In the genomic region with DNA sequence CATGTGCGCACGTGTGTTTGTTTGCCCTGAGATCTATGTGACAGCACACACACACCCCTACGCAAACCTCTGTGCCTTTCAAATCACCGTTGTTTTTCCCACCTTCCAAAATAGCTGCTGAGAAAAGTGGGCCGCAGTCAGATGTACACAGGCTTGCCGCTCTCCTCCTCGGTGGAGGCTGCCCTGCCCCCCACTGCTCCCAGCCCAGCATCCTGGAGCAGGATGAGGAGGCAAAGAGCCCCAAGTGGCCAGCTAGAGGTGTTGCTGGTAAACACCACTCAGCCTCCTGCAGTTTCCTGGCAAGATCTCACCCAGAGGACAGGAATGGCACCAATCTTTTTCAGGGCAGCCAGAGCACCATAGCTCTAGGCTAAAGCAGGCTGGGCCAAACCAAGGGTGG, we compare ENCODE assay signal across 10 mouse cellular contexts. TPM values are rescaled to one million over a fixed set of nuclear protein-coding genes. Genes with fewer than 3 reads are reported as not detected.
A peak's percentile ranks its signal among the peaks of the same experiment; 100 is the strongest.
DNase-seq lines count a peak whose midpoint lies in the region; ATAC-seq and TF ChIP-seq lines count a peak whose summit lies in the region.
"Had no signal": no experiment of that assay in that cellular context is flagged by ENCODE, and none has a peak within 500 bp of the region (broad histone marks: within the 10 kb centered on the region; RNA-seq: fewer than 3 reads in every experiment).

No protein-coding gene starts in this region.

- peak; percentile 88 for ATAC-seq in forebrain, postnatal 0 days
- ATAC-seq in CD4-positive, CD25-positive, alpha-beta regulatory T cell, adult 4 months: no peak

- no peak overlapping the region for H3K27ac ChIP-seq in testis, adult 2 months (ENCODE audit: control insufficient read depth, insufficient read depth, low read depth, low read length)
- H3K27ac ChIP-seq in forebrain, postnatal 0 days (ENCODE audit: low read depth, low read length): no peak overlapping the region
- H3K27ac ChIP-seq: embryonic facial prominence, embryonic 12.5 days; limb, embryonic 15.5 days had no signal

- no peak overlapping the region for H3K4me2 ChIP-seq in forebrain, postnatal 0 days (ENCODE audit: low read depth)
- H3K4me2 ChIP-seq: embryonic facial prominence, embryonic 12.5 days; limb, embryonic 15.5 days had no signal

- no peak overlapping the region for H3K4me3 ChIP-seq in testis, adult 2 months (ENCODE audit: control insufficient read depth, low read depth, low read length)
- no peak overlapping the region for H3K4me3 ChIP-seq in forebrain, postnatal 0 days (ENCODE audit: low read depth, low read length)
- H3K4me3 ChIP-seq: embryonic facial prominence, embryonic 12.5 days; limb, embryonic 15.5 days had no signal

- peaks cover 16% of the 10 kb centered on the region for H3K4me1 ChIP-seq in testis, adult 2 months (ENCODE audit: control insufficient read depth, insufficient read depth, low read length)
- no peaks in the 10 kb centered on the region for H3K4me1 ChIP-seq in forebrain, postnatal 0 days (ENCODE audit: insufficient read depth)

- no peaks in the 10 kb centered on the region; the same call in 1 of the 2 replicates for H3K27me3 ChIP-seq in testis, adult 2 months (ENCODE audit: control insufficient read depth, insufficient read depth, low read length)
- no peaks in the 10 kb centered on the region for H3K27me3 ChIP-seq in forebrain, postnatal 0 days (ENCODE audit: insufficient read depth, low read length)
- H3K27me3 ChIP-seq: embryonic facial prominence, embryonic 12.5 days had no signal

- no peak for TF ChIP-seq POLR2A in testis, adult 2 months (IDR thresholded peaks at IDR 0.05; ENCODE audit: control insufficient read depth, low read depth, low read length)

- peak; percentile 24; the same call in 1 of the 2 replicates for TF ChIP-seq CTCF in testis, adult 2 months (IDR thresholded peaks at IDR 0.05; ENCODE audit: control insufficient read depth, insufficient read depth, insufficient replicate concordance, low read depth, low read length)
- TF ChIP-seq CTCF in forebrain, postnatal 0 days (IDR thresholded peaks at IDR 0.05; ENCODE audit: low read depth): peak; percentile 66

- intact Hi-C loops in left cerebral cortex, postnatal 10 days (cut with DNase I): no loop called here

- H3K9ac ChIP-seq in forebrain, postnatal 0 days: no peak overlapping the region
- H3K9ac ChIP-seq: embryonic facial prominence, embryonic 12.5 days; limb, embryonic 15.5 days had no signal

- 27% methylated on average over 7 of the region's 7 CpGs for WGBS in forebrain, postnatal 0 days

- no peaks in the 10 kb centered on the region for H3K9me3 ChIP-seq in forebrain, postnatal 0 days (ENCODE audit: low read length)
- H3K9me3 ChIP-seq: embryonic facial prominence, embryonic 12.5 days; limb, embryonic 15.5 days had no signal

- H3K36me3 ChIP-seq in testis, adult 2 months (ENCODE audit: control insufficient read depth, insufficient read depth, low read length): no peaks in the 10 kb centered on the region
- peaks cover 29% of the 10 kb centered on the region for H3K36me3 ChIP-seq in forebrain, postnatal 0 days (ENCODE audit: insufficient read depth)
- H3K36me3 ChIP-seq: embryonic facial prominence, embryonic 12.5 days; limb, embryonic 15.5 days had no signal

- DNase-seq in gastrocnemius, postnatal 10 days: peak; percentile 34
- no peak for DNase-seq in gastrocnemius, adult 18-20 months (ENCODE audit: low spot score)
- DNase-seq in testis, postnatal 14 days (ENCODE audit: low spot score): no peak
- DNase-seq in forebrain, postnatal 0 days: peak; percentile 67
- DNase-seq in left cerebral cortex, postnatal 10 days (ENCODE audit: extremely low spot score in 1 of 2, low spot score in 2 of 2): peak; percentile 40 to 83
- peak; percentile 85 for DNase-seq in retina, postnatal 1 day

RNA-seq across cellular contexts. Expression of a gene that starts 54.8 kb away (rescaled TPM):
- total RNA-seq in gastrocnemius, postnatal 10 days (2021): 1 to 10 TPM; 2.8 to 3.7 TPM
- under 1 TPM; 0.32 to 0.57 TPM for total RNA-seq in gastrocnemius, adult 18-20 months (2021)
- polyA plus RNA-seq in testis, adult 2 months (2012; rRNA removed): 0.49 and 0.66 TPM in 2 replicates
- 31.6 and 44.6 TPM in 2 replicates for total RNA-seq in forebrain, postnatal 0 days (2014; rRNA removed)
- polyA plus RNA-seq in forebrain, postnatal 0 days (2015; fragmentation: Nextera tagmentation; extraction: Ambion mirVana): 76.8 and 90.9 TPM in 2 replicates
- 100 to 1,000 TPM; 106 to 111 TPM for total RNA-seq in left cerebral cortex, postnatal 10 days (2021)
- polyA plus RNA-seq in CD4-positive, CD25-positive, alpha-beta regulatory T cell, adult 4 months (2017; shearing (Covaris generic)): not detected

Comparison
In these comparisons a context has a peak if more than half of its experiments do, and no peak if none do; other contexts are left out.
1. DNase-seq: peak in gastrocnemius, postnatal 10 days (single experiment), forebrain, postnatal 0 days (single experiment), left cerebral cortex, postnatal 10 days (2 of 2) and retina, postnatal 1 day (single experiment); none in gastrocnemius, adult 18-20 months (single experiment) and testis, postnatal 14 days (single experiment).